ENCODE assay signal across 8 mouse cellular contexts in genomic region chr2:5011898-5012490, GRCm38 (mm10). TPM values are rescaled to one million over a fixed set of nuclear protein-coding genes. Genes with fewer than 3 reads are reported as not detected.
DNase-seq lines count a peak whose midpoint lies in the region; ATAC-seq lines count a peak whose summit lies in the region.

No protein-coding gene starts in this region.

- peaks cover 43% of the 10 kb centered on the region for H3K36me3 ChIP-seq in erythroblast, embryonic 14.5 days (ENCODE audit: control insufficient read depth)
- H3K36me3 ChIP-seq in forebrain, embryonic 11.5 days (ENCODE audit: control insufficient read depth, insufficient read depth, low read length): peaks cover 15% of the 10 kb centered on the region
- H3K36me3 ChIP-seq in liver, embryonic 13.5 days: peaks cover 30% of the 10 kb centered on the region

- peaks cover 9% of the 10 kb centered on the region for H3K9me3 ChIP-seq in erythroblast, embryonic 14.5 days (ENCODE audit: control insufficient read depth, low read length)
- H3K9me3 ChIP-seq in forebrain, embryonic 11.5 days (ENCODE audit: control insufficient read depth, low read length): no peaks in the 10 kb centered on the region
- H3K9me3 ChIP-seq in liver, embryonic 13.5 days (replicated peaks): no peaks in the 10 kb centered on the region

- ATAC-seq in erythroblast, adult 5-6 weeks (replicated peaks; ENCODE audit: low FRiP score, poor library complexity, severe bottlenecking): no peak
- ATAC-seq in forebrain, embryonic 11.5 days (replicated peaks; ENCODE audit: low FRiP score): peak; percentile 15; the same call in 1 of the 2 replicates
- no peak for ATAC-seq in liver, embryonic 13.5 days (ENCODE audit: low read depth)

- H3K27me3 ChIP-seq in erythroblast, embryonic 14.5 days (ENCODE audit: control insufficient read depth): no peaks in the 10 kb centered on the region; the same call in 1 of the 2 replicates
- no peaks in the 10 kb centered on the region for H3K27me3 ChIP-seq in forebrain, embryonic 11.5 days (ENCODE audit: control insufficient read depth, insufficient read depth, low read length)
- H3K27me3 ChIP-seq in liver, embryonic 13.5 days: no peaks in the 10 kb centered on the region

- H3K9ac ChIP-seq in forebrain, embryonic 11.5 days (ENCODE audit: low read length): peak overlapping the region; percentile 79
- peak overlapping the region; percentile 84 for H3K9ac ChIP-seq in liver, embryonic 13.5 days

- peaks cover 37% of the 10 kb centered on the region for H3K4me1 ChIP-seq in erythroblast, embryonic 14.5 days (ENCODE audit: control insufficient read depth)
- H3K4me1 ChIP-seq in forebrain, embryonic 11.5 days (replicated peaks; ENCODE audit: control insufficient read depth, insufficient read depth, low read length): peaks cover 3% of the 10 kb centered on the region; the same call in 1 of the 2 replicates
- H3K4me1 ChIP-seq in liver, embryonic 13.5 days (replicated peaks): peaks cover 38% of the 10 kb centered on the region

- H3K4me3 ChIP-seq in erythroblast, embryonic 14.5 days (replicated peaks): peak overlapping the region; percentile 96
- H3K4me3 ChIP-seq in forebrain, embryonic 11.5 days (ENCODE audit: low read depth, low read length): peak overlapping the region; percentile 71
- peak overlapping the region; percentile 80 for H3K4me3 ChIP-seq in liver, embryonic 13.5 days (replicated peaks)

- peak overlapping the region; percentile 60 for H3K4me2 ChIP-seq in forebrain, embryonic 11.5 days (ENCODE audit: low read depth, low read length, severe bottlenecking)
- H3K4me2 ChIP-seq in liver, embryonic 13.5 days: peak overlapping the region; percentile 83

- peak; percentile 15 for DNase-seq in 3134 (ENCODE audit: extremely low read depth, insufficient read length, low spot score)
- no peak for DNase-seq in forebrain, embryonic 11.5 days (ENCODE audit: low spot score)
- DNase-seq in liver, embryonic 13.5 days: no peak
- DNase-seq in adrenal gland, adult 18-20 months (ENCODE audit: low spot score in 2 of 2): no peak
- DNase-seq in layer of hippocampus, postnatal 14 days (ENCODE audit: low spot score in 2 of 2): no peak
- no peak for DNase-seq in gastrocnemius, postnatal 10 days

- H3K27ac ChIP-seq in forebrain, embryonic 11.5 days (ENCODE audit: low read depth, low read length): no peak overlapping the region; the same call in 1 of the 2 replicates
- H3K27ac ChIP-seq in liver, embryonic 13.5 days: peak overlapping the region; percentile 68

- WGBS in forebrain, embryonic 11.5 days: 14% methylated on average over 8 of the region's 8 CpGs
- whole genome bisulfite sequencing in liver, embryonic 13.5 days (ENCODE audit: insufficient replicate concordance): 5% methylated on average over 8 of the region's 8 CpGs

RNA-seq across cellular contexts. Expression of gene Mcm10, which starts 0.6 kb away (rescaled TPM):
- polyA plus RNA-seq in erythroblast, embryonic 14.5 days (2012): 2.0 and 3.5 TPM in 2 replicates
- total RNA-seq in erythroblast, adult 5-6 weeks (2015; ENCODE audit: low replicate concordance): 22.2 and 36.1 TPM in 2 replicates
- 33.5 and 51.6 TPM in 2 replicates for total RNA-seq in erythroblast, adult 5-6 weeks (2017; ENCODE audit: low replicate concordance)
- 66.0 and 67.5 TPM in 2 replicates for polyA plus RNA-seq in forebrain, embryonic 11.5 days (2014; fragmentation: Nextera tagmentation; extraction: Ambion mirVana)
- polyA plus RNA-seq in liver, embryonic 13.5 days (2015; fragmentation: Nextera tagmentation; extraction: Ambion mirVana): 39.3 and 47.0 TPM in 2 replicates
- 1 to 10 TPM; 3.4 to 3.7 TPM for total RNA-seq in adrenal gland, adult 18-20 months (2021)
- 1 to 10 TPM; 1.7 to 3.6 TPM for total RNA-seq in layer of hippocampus, postnatal 14 days (2021)
- total RNA-seq in gastrocnemius, postnatal 10 days (2021): 1 to 10 TPM; 2.3 to 4.7 TPM

RNA-seq across cellular contexts. Expression of gene Ucma, which starts 36.1 kb away (rescaled TPM):
- polyA plus RNA-seq in erythroblast, embryonic 14.5 days (2012): not detected in 2 replicates
- not detected in 2 replicates for total RNA-seq in erythroblast, adult 5-6 weeks (2015; ENCODE audit: low replicate concordance)
- total RNA-seq in erythroblast, adult 5-6 weeks (2017; ENCODE audit: low replicate concordance): not detected in 2 replicates
- 0.48 and 0.61 TPM in 2 replicates for polyA plus RNA-seq in forebrain, embryonic 11.5 days (2014; fragmentation: Nextera tagmentation; extraction: Ambion mirVana)
- polyA plus RNA-seq in liver, embryonic 13.5 days (2015; fragmentation: Nextera tagmentation; extraction: Ambion mirVana): not detected in 2 replicates
- not detected for total RNA-seq in adrenal gland, adult 18-20 months (2021)
- 1 to 10 TPM; 2.8 to 3.1 TPM for total RNA-seq in layer of hippocampus, postnatal 14 days (2021)
- total RNA-seq in gastrocnemius, postnatal 10 days (2021): under 1 TPM in 1 of 2 experiments, not detected in 1; 0.75 TPM

RNA-seq across cellular contexts. Expression of gene Optn, which starts 51.9 kb away (rescaled TPM):
- 1.8 and 2.2 TPM in 2 replicates for polyA plus RNA-seq in erythroblast, embryonic 14.5 days (2012)
- total RNA-seq in erythroblast, adult 5-6 weeks (2015; ENCODE audit: low replicate concordance): 111 and 123 TPM in 2 replicates
- total RNA-seq in erythroblast, adult 5-6 weeks (2017; ENCODE audit: low replicate concordance): 325 and 443 TPM in 2 replicates
- 3.0 and 3.6 TPM in 2 replicates for polyA plus RNA-seq in forebrain, embryonic 11.5 days (2014; fragmentation: Nextera tagmentation; extraction: Ambion mirVana)
- polyA plus RNA-seq in liver, embryonic 13.5 days (2015; fragmentation: Nextera tagmentation; extraction: Ambion mirVana): 15.2 and 18.4 TPM in 2 replicates
- total RNA-seq in adrenal gland, adult 18-20 months (2021): 100 to 1,000 TPM in 1 of 2 experiments, 10 to 100 TPM in 1; 97.8 to 174 TPM
- total RNA-seq in layer of hippocampus, postnatal 14 days (2021): 10 to 100 TPM; 17.5 to 17.6 TPM
- 10 to 100 TPM; 23.5 to 26.4 TPM for total RNA-seq in gastrocnemius, postnatal 10 days (2021)

Comparison
In these comparisons a context has a peak if more than half of its experiments do, and no peak if none do; other contexts are left out.
1. RNA of gene Mcm10, which starts 0.6 kb away (total RNA-seq): 22.2 to 51.6 TPM in erythroblast, adult 5-6 weeks; 2.3 to 4.7 TPM in gastrocnemius, postnatal 10 days, 3.4 to 3.7 TPM in adrenal gland, adult 18-20 months and 1.7 to 3.6 TPM in layer of hippocampus, postnatal 14 days; every median in the first group is over 4 times any median in the second.
2. Peak in every context shown above with its lines, with median percentiles within 50 percentile points of each other: H3K4me3 ChIP-seq.